Mouse (Mus musculus): ENCODE data around the gene Acvr1b.

Gene Acvr1b

DNA sequence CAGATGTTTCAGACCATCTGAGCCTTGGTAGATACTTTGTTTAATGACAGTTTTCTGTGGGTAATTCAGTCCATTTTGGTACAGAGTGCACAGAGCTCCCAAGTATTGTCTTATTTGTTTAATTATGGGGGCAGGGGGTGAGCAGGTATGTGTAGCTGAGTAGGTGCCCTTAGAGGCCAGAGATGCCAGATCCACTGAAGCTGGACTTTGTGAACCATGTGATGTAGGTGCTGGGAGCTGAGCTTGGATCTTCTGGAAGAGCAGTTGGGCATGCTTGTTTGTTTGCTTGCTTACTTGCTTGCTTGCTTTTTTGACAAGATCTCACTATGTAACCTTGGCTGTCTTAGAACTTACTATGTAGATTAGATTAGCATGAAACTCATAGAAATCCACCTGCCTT is 23.1 kb downstream of the Acvr1b start:
- no peak for DNase-seq (ENCODE audit: low spot score)

DNA sequence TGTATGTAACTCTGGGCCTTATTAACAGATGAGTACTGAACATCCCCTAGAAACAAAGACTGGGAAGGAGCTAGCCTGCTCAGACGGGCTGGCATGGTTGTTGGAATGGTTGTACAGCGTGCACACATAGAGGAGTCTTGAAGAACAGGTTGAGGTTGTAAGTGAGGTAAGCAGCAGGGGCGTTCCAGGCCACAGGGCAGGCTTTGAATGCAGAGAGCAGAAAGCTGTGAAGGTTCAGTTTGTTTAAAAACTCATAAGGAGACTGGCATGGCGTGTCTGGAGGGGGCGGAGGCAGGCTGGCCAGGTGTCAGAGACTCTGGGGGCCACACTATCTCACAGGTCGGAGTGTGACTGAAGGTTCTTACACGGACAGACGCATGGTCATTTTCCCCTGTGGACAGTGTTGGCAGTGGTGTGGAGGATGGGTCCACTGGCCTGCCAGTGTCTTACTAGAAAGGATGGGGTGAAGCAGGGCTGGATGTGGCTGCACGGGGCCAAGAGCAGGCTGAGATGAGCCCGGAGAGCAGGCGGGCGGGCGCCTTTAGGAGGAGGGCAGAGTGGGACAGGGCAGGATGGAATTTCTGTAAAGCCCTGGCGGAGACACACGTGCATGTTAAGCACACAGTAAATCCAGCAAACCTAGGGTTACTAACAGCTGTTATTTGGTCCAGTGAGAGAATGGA is 23.8 kb downstream of the Acvr1b start:
- DNase-seq (ENCODE audit: low spot score), result no peak

- DNase-seq (ENCODE audit: low spot score), result peak; percentile 87
Observed at GRCm38 (mm10) chr15:101198218-101198617, 24.4 kb downstream of the Acvr1b start.

DNA sequence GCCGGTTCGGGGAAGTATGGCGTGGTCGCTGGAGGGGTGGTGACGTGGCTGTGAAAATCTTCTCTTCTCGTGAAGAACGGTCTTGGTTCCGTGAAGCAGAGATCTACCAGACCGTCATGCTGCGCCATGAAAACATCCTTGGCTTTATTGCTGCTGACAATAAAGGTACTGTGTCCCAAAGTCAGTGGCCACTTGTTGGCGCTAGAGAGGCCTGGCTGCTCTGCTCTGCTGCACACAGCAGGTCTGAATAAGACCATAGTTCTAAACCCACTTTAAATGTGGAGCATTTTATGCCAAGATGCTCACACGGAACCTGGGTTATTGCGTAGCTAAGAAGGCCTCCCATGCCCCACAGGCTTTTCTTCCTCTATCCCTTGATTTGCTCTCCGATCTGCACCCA is 25.0 kb downstream of the Acvr1b start:
- peak; percentile 36 for DNase-seq (ENCODE audit: low spot score)

GRCm38 (mm10) chr15:101200777-101201295 is 27.0 kb downstream of the Acvr1b start:
- no peak for DNase-seq (ENCODE audit: low spot score)

DNA sequence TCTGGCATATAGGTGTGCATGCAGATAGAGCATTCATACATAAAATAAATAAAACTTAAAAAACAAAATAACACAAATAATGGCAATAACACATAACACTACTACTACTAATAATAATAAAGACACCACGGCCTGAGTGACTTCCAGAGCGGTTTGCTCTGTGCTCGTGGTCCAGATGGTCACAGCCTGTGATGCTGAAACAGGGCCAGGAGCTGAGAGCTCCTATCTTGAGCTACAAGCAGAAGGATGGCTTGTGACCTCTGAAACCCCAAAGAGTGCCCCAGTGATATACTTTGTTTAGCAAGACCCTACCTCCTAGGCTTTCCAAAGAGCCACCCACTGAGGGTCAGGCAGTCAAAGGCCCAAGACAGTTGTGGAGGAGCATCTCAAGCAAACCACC is 27.5 kb downstream of the Acvr1b start:
- DNase-seq (ENCODE audit: low spot score), result no peak

DNA sequence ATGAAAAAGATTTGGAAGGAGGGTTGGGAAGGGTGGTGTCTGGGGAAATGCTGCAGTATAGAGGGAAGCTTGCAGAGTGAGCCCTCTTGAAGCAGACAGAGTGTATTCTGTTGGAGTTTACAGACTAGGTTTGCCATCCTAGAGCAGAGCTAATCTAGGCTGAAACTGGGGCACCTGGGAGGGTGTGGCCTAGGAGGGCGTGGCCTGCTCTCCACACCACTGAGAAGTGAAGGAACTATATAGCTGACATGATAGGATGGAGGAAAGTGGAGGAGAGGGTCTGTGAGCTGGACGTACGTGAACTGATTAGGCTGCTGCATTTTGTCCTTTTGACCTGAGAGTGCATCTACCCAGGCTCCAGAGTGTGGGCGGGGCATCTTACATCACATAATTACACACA is 29.8 kb downstream of the Acvr1b start:
- no peak for DNase-seq (ENCODE audit: low spot score)

GRCm38 (mm10) chr15:101204781-101205180 is 30.9 kb downstream of the Acvr1b start:
- DNase-seq (ENCODE audit: low spot score), result no peak

DNA sequence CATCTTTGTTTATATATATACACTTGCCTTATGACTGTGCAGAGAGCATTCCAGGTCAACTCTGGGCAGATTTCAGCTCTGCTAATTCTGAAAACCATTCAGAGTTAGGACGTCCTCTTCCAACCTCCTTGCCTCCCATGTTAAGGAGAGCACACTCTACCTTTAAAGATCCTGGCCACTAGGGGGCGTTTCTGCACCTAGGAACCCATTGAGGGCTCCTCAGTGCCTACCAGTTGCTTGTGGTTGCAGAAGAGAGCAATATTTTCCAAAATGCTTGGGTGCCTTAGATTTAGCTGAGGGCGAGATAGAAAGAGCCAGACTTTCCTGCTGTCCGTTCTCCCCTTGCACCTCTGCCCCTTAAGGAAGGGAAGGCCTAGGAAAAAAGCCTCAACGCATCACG is 36.4 kb downstream of the Acvr1b start:
- DNase-seq (ENCODE audit: low spot score), result peak; percentile 75

DNA sequence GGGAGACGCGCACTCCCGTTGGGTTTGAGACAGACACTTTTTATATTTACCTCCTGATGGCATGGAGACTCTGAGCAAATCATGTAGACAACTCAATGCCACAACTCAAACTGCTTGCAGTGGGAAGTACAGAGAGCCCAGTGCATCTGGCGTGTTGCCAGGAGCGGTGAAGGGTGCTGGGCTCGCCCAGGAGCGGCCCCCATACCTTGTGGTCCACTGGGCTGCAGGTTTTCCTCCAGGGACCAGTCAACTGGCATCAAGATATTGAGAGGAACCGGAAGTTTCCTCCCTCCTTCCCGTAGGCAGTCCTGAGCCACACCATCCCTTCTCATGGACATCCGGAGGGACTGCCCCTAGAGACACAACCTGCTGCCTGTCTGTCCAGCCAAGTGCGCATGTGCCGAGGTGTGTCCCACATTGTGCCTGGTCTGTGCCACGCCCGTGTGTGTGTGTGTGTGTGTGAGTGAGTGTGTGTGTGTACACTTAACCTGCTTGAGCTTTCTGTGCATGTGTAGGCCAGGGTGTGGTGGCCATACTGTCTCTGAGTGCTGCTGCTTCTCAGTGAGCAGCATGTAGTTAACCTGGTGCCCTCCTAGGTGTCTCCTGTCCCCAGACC is 37.2 kb downstream of the Acvr1b start:
- DNase-seq (ENCODE audit: low spot score), result no peak

- no peak for DNase-seq (ENCODE audit: low spot score)
Observed at GRCm38 (mm10) chr15:101212435-101212834, 38.6 kb downstream of the Acvr1b start.

DNA sequence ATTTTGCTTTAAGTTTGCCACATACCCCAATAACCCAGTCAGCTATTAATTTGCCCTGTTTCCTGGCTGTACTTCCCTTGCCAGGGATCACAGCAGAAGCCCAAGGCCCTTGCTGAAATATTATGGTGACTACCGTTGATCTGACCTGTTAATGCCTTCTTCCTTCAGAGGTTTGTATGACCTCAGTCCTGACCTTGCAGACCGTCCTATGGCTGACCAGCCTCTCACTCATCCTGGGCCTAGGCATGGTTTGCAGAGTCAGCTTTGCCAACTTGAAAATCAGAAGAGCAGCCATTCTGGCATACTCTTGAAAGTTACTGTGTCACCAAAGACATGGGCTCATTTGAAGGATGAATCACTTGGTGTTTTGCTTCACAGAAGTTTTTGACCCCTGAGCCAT is 41.3 kb downstream of the Acvr1b start:
- no peak for DNase-seq (ENCODE audit: low spot score)

DNA sequence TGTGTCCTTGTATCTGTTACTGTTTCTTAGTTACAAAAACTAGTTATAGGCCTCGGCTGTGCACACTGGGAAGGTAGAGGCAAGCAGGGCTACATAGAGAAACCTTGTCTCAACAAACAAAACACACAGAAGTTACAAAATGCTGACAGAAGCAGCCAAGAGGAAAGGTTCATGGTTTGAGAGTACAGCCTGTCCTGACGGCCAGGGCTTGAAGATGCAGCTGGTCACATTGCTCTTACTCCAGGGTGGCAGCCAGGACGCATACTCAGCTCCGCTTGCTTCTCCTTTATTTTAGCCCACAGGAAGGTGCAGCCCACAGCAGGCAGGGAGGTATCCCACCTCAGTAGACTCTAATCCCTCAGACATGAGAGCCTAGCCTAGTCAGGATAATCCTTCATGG is 42.2 kb downstream of the Acvr1b start:
- DNase-seq (ENCODE audit: low spot score), result no peak

GRCm38 (mm10) chr15:101220905-101221297 is 47.0 kb downstream of the Acvr1b start:
- DNase-seq (ENCODE audit: low spot score), result peak; percentile 68

DNA sequence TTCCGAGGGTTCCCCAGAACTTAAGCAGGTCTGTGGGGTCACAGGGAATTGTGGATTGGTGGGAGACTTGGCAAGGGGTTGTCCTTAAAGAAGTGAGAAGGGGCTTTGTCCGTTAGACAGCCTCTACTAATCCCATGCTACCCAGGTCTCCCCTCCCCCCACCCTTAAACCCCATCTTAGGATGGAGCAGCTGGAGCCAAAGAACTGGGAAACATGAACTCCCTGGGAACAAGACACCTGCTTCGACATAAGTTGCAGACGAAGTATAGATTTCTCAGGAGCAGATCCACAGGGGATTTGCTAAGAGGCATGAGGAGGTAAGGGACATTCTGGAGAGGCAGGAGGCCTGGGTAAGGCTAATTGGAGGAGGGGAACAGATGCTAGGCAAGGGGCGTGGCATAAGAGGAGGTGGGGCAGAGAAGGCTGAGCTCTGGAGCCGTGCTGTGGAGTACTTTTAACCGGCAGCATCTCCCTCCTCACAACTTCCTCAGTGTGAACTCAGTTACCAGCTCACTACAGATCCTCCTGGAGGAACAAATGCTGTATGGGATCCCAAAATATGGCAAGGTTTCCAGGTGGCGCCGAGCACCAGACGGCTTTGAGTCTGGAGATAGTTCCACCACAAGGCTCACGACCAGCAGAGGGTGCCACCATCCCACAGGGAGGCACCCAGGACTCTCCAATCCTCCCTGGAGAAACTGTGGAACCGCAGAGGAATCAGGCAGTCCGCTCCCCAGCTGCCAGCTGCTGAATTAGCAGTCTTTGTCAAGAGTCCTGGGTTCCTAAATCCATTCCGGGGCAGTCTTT is 47.6 kb downstream of the Acvr1b start:
- DNase-seq (ENCODE audit: low spot score), result peak; percentile 90

DNA sequence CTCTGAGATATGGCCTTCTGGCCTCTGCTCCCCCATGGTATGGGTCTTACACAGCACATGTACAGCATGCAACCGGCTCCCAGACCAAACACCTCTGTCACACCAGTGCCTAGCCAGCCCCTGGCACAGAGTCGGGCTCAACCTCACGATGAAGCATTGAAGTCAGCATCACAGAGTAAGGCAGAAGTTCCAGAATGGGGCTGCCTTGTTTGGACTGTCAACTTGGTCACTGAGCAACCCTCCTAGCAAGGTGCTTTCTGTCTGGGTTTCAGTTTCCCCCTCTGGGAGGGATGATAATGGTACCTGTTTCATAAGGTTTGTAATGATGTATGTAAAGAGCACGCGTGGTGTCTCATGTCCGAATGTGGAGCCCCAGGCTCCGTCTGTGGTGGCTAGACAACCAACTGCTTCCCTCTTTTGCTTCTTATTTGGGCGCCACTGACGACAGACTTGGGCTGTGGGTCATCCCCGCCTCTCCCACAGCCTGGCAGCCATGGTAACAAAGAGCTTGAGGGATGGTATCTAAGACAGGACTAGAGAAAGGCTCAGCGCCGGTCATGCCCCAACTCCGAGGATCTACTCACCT is 49.1 kb downstream of the Acvr1b start:
- DNase-seq (ENCODE audit: low spot score), result no peak

GRCm38 (mm10) chr15:101223596-101223995 is 49.7 kb downstream of the Acvr1b start:
- no peak for DNase-seq (ENCODE audit: low spot score)

- peak; percentile 88 for DNase-seq (ENCODE audit: low spot score)
Observed at GRCm38 (mm10) chr15:101224006-101224906, 50.4 kb downstream of the Acvr1b start, which contains the start of gene Grasp. Grasp (plus strand) TSS chr15:101224188.

DNA sequence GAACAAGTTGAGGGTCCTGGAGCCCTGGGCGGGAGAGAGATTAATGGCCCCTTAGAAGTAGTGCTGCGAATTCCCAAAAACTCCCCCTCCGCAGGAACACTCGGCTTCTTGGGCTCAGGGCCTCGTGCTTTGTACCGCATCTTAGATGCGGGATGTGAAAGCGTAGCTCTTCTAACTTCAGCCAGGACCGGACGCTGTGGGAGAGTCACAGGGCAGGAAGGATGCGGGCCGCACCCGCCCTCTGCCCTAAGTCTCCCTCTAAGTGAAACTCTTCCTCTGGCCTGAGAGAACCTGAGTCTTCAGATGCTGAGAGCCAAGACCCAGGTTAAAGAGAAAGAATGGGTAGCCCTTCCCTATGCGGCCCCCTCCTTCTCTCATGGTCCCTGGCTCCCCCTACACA is 51.1 kb downstream of the Acvr1b start:
- peak; percentile 25 for DNase-seq (ENCODE audit: low spot score)

DNA sequence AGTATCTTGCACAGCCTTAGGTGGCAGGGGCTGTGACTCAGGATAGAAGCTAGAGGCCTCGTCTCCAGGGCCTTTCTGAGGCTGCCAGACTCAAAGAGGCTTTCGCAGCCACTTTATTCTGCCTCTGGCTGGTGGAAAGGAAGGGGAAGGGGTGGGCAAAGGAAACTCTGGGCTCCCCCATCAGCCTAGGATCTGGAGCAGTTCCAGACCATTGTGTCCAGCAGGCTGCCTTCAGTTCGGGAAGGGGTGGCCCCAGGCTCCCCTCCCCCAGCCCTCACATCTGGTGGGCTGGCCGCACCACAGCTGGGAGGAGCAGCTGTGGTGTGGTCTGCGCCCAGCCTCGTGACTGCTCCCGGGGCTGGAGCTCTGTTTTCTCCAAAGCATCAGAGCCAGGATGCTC is 54.1 kb downstream of the Acvr1b start:
- DNase-seq (ENCODE audit: low spot score), result peak; percentile 28

GRCm38 (mm10) chr15:101228866-101229590 is 55.2 kb downstream of the Acvr1b start:
- DNase-seq (ENCODE audit: low spot score), result no peak

All from embryo, embryonic 10 days (tissue).